Mouse (Mus musculus): ENCODE measurements around the gene Gm826. TPM values are rescaled to one million over a fixed set of nuclear protein-coding genes. Genes with fewer than 3 reads are reported as not detected.

The Gm826 gene
- polyA plus RNA-seq, 1 experiment from 2014 or later = 7.2 TPM

DNA sequence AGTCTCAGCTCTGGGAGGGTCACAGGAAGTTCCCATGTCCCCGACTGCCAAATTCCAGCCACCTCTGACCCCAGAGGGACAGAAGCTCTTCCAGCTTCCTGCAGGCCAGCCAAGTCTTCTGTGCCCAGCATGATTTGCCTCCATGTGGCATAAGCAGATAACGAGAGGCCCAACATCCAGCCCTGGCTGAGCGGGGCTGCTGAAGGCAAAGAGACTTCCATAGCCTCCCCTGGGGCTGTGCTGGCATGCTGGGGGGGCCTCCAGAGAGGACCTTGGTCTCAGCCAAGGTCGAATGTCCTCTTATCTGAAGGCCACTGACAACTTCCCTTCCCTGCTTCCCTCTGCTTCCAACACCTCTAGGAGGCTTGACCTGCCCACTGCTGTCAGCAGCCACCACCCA, 6.8 kb downstream of the Gm826 start:
- H3K4me3 ChIP-seq (replicated peaks) = peak overlapping the region; percentile 18
- H3K4me1 ChIP-seq (replicated peaks) = peaks cover 18% of the 10 kb centered on the region
- no peaks in the 10 kb centered on the region for H3K36me3 ChIP-seq
- ATAC-seq (ENCODE audit: low read depth) = peak; percentile 74
- WGBS (ENCODE audit: insufficient replicate concordance) = 6% methylated on average over 4 of the region's 4 CpGs
- H3K9ac ChIP-seq = no peak overlapping the region
- peak overlapping the region; percentile 39 for H3K4me2 ChIP-seq
- no peaks in the 10 kb centered on the region for H3K27me3 ChIP-seq
- H3K9me3 ChIP-seq (replicated peaks) = no peaks in the 10 kb centered on the region
- H3K27ac ChIP-seq = peak overlapping the region; percentile 32; the same call in 1 of the 2 replicates
- DNase-seq = peak; percentile 8

GRCm38 (mm10) chr2:160325105-160325644, 8.8 kb downstream of the Gm826 start:
- Histone ChIP-seq H3K4me3 (replicated peaks) (no peak overlapping the region), H3K4me1 (replicated peaks) (peaks cover 18% of the 10 kb centered on the region), H3K4me2 (no peak overlapping the region), H3K27me3 (no peaks in the 10 kb centered on the region), H3K27ac (no peak overlapping the region), H3K9ac (no peak overlapping the region), H3K36me3 (no peaks in the 10 kb centered on the region), H3K9me3 (replicated peaks) (no peaks in the 10 kb centered on the region)
- no peak for DNase-seq
- ATAC-seq (ENCODE audit: low read depth) = no peak
- WGBS (ENCODE audit: insufficient replicate concordance) = 53% methylated on average over 6 of the region's 6 CpGs

GRCm38 (mm10) chr2:160321829-160322228, 12.1 kb downstream of the Gm826 start:
- Histone ChIP-seq H3K4me1 (replicated peaks) (no peaks in the 10 kb centered on the region), H3K4me3 (replicated peaks) (no peak overlapping the region), H3K36me3 (no peaks in the 10 kb centered on the region), H3K27me3 (no peaks in the 10 kb centered on the region), H3K27ac (no peak overlapping the region), H3K4me2 (no peak overlapping the region), H3K9ac (no peak overlapping the region), H3K9me3 (replicated peaks) (no peaks in the 10 kb centered on the region)
- ATAC-seq (ENCODE audit: low read depth) = no peak
- no peak for DNase-seq
- WGBS (ENCODE audit: insufficient replicate concordance) = 44% methylated on average over 4 of the region's 4 CpGs

- Histone ChIP-seq H3K27me3 (no peaks in the 10 kb centered on the region), H3K4me2 (no peak overlapping the region), H3K36me3 (no peaks in the 10 kb centered on the region), H3K4me1 (replicated peaks) (no peaks in the 10 kb centered on the region), H3K9ac (no peak overlapping the region), H3K4me3 (replicated peaks) (no peak overlapping the region), H3K27ac (no peak overlapping the region), H3K9me3 (replicated peaks) (no peaks in the 10 kb centered on the region)
- ATAC-seq (ENCODE audit: low read depth) = no peak
- 13% methylated on average over 4 of the region's 4 CpGs for WGBS (ENCODE audit: insufficient replicate concordance)
- DNase-seq = no peak
These were observed 15.7 kb downstream of the Gm826 start for GRCm38 (mm10) chr2:160318255-160318654.

DNA sequence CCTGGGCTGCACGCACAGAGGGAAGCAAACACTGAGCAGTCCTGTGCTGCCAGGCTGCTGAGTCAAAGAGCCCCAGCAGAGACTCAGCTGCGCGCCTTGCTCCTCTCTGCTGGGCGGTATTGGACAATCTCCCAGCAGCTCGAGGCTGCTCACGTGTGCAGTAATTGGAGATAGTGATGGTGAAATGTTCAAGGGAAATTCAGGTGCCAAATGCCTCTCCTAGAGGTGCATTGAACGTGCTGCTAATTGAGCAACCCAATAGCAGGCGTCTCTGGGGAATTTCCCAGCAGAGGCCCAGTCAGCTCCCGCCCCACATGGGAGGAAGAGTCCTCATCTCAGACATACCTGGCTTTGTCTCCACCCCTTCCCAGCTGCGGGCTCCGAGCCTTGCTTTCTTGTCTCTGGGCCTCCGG, 20.4 kb downstream of the Gm826 start:
- Histone ChIP-seq H3K9ac (no peak overlapping the region), H3K4me3 (replicated peaks) (no peak overlapping the region), H3K4me2 (no peak overlapping the region), H3K27me3 (no peaks in the 10 kb centered on the region), H3K4me1 (replicated peaks) (no peaks in the 10 kb centered on the region), H3K36me3 (no peaks in the 10 kb centered on the region), H3K27ac (no peak overlapping the region), H3K9me3 (replicated peaks) (no peaks in the 10 kb centered on the region)
- ATAC-seq (ENCODE audit: low read depth) (no peak), DNase-seq (no peak)
- WGBS (ENCODE audit: insufficient replicate concordance) = 43% methylated on average over 12 of the region's 12 CpGs

- Histone ChIP-seq H3K36me3 (no peaks in the 10 kb centered on the region), H3K27me3 (no peaks in the 10 kb centered on the region), H3K9me3 (replicated peaks) (no peaks in the 10 kb centered on the region), H3K4me1 (replicated peaks) (no peaks in the 10 kb centered on the region), H3K4me2 (no peak overlapping the region), H3K4me3 (replicated peaks) (no peak overlapping the region), H3K27ac (no peak overlapping the region), H3K9ac (no peak overlapping the region)
- ATAC-seq (ENCODE audit: low read depth) = no peak
- no peak for DNase-seq
- WGBS (ENCODE audit: insufficient replicate concordance) = 57% methylated on average over 3 of the region's 3 CpGs
These were observed 28.9 kb downstream of the Gm826 start for GRCm38 (mm10) chr2:160305070-160305469.

DNA sequence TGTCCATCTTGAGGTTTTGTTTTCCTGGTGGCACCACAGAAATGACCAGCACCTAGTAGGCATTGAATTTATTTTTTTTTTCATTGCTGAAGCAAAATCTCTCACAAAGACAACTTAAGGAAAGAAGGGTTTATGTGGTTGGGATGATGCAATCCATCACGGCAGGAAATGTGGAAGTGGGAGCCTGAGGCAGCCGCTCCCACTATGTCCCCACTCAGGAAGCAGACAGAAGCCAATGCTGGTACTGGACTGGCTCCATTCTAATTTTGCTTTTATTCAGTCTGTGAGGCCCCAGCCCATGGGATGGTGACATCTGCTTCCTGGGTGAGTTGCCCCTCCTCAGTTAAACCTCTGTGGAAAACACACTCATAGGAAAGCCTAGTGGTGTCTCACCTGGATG, 30.0 kb downstream of the Gm826 start:
- Histone ChIP-seq H3K4me2 (no peak overlapping the region), H3K9me3 (replicated peaks) (no peaks in the 10 kb centered on the region), H3K9ac (no peak overlapping the region), H3K27ac (no peak overlapping the region), H3K36me3 (no peaks in the 10 kb centered on the region), H3K27me3 (no peaks in the 10 kb centered on the region), H3K4me1 (replicated peaks) (no peaks in the 10 kb centered on the region), H3K4me3 (replicated peaks) (no peak overlapping the region)
- WGBS (ENCODE audit: insufficient replicate concordance) = 14% methylated on average over 2 of the region's 2 CpGs
- DNase-seq = no peak
- ATAC-seq (ENCODE audit: low read depth) = no peak

- Histone ChIP-seq H3K4me2 (no peak overlapping the region), H3K27ac (no peak overlapping the region)
- 43% methylated on average over 4 of the region's 4 CpGs for WGBS (ENCODE audit: insufficient replicate concordance)
These were observed 31.9 kb downstream of the Gm826 start for GRCm38 (mm10) chr2:160302013-160302412.

DNA sequence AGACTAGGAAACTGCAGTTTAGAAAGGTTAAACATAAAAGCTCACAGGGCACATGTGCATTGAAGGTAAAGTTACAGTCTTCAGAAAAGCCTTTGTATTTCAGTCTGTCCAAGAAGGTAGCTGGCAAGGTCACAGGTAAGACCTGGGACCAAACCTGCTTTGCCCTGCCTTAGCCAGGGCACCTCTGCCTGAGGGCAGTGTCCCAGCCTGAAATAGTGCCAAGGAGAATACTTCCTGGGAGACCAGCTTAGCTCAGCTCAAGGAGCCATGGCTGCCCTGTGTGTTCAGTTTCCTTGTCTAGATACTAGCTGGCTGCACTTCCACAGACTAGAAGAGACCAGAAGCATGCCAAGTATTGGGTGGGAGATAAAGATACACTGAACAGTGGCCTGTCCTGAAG, 35.4 kb downstream of the Gm826 start:
- Histone ChIP-seq H3K9me3 (replicated peaks) (no peaks in the 10 kb centered on the region), H3K27ac (no peak overlapping the region), H3K9ac (no peak overlapping the region), H3K4me1 (replicated peaks) (no peaks in the 10 kb centered on the region), H3K4me3 (replicated peaks) (no peak overlapping the region), H3K4me2 (no peak overlapping the region), H3K27me3 (no peaks in the 10 kb centered on the region), H3K36me3 (no peaks in the 10 kb centered on the region)
- DNase-seq = no peak
- no peak for ATAC-seq (ENCODE audit: low read depth)

More at GRCm38 (mm10) chr2:160302013-160302412, 31.9 kb downstream of the Gm826 start:
- Histone ChIP-seq H3K27me3 (no peaks in the 10 kb centered on the region), H3K4me1 (replicated peaks) (no peaks in the 10 kb centered on the region), H3K4me3 (replicated peaks) (no peak overlapping the region), H3K9ac (no peak overlapping the region), H3K9me3 (replicated peaks) (no peaks in the 10 kb centered on the region), H3K36me3 (no peaks in the 10 kb centered on the region)
- ATAC-seq (ENCODE audit: low read depth) = no peak
- DNase-seq = no peak

DNA sequence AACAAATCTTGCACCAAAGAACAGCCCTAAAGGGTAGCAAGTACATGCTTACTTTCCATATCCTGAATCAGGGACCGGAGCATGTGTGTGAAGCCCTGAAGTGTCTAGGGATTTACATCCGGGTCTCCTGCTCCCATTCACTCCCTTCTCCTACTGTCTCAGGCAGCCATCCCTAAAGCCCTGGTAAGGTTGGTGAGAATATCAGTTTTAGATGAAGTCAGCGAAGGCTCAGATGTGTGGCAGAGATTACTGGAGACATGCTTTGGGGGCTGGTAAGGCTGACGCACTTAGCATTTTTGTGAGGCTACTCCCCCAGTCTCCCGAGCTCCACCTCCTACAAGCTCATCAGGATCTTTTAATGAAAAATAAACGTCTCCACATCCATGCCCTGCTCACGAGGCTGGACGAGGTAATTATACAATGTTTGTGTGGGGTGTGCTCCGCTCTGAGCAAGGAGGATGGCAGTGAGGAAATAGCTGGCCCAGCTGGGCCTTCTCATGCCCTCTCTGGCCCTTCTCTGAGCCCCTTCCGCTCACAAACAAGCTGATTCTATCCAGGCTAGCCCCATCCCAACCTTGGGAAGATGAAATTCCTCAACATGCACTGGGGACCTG, 45.3 kb downstream of the Gm826 start:
- H3K27me3 ChIP-seq = no peaks in the 10 kb centered on the region
- H3K36me3 ChIP-seq = no peaks in the 10 kb centered on the region
- H3K4me1 ChIP-seq (replicated peaks) = no peaks in the 10 kb centered on the region
- H3K27ac ChIP-seq = no peak overlapping the region
- H3K4me2 ChIP-seq = no peak overlapping the region
- no peak overlapping the region for H3K9ac ChIP-seq
- H3K4me3 ChIP-seq (replicated peaks) = no peak overlapping the region
- WGBS (ENCODE audit: insufficient replicate concordance) = 47% methylated on average over 10 of the region's 10 CpGs
- DNase-seq (no peak), ATAC-seq (ENCODE audit: low read depth) (no peak)
- no peaks in the 10 kb centered on the region for H3K9me3 ChIP-seq (replicated peaks)

DNA sequence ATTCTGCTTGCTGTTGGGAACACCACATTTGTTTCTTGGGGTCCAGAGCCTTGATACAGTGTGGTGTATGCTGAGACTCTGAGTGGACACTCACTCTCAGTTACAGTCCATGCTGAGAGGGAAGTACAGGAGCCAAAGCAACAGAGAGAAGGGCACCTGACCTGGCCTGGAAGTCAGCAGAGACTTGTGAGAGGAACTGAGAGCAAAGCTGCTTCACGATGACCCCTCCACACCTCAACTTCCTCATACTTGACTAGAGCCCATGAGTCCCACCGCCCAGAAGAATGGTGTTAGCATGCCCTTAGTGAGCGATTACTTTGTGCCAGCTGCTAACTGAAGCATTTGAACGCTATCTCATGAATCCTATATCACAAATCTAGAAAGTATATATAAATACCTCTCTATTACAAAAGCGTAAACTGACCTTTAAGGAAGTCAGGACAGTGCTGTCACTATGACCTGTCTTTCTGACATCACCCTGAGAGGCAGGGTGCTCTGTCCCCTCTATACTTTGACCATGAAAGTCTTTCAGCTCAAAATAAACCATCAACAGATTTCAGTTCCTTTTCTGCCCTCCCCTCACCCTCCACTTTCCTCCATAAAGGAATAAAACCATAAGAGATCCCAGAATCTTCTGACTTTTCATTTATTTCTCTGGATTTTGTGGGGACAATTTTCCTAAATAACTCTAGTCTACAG, 57.9 kb downstream of the Gm826 start:
- Histone ChIP-seq H3K27me3 (no peaks in the 10 kb centered on the region), H3K4me3 (replicated peaks) (no peak overlapping the region), H3K9me3 (replicated peaks) (no peaks in the 10 kb centered on the region), H3K36me3 (no peaks in the 10 kb centered on the region), H3K4me1 (replicated peaks) (no peaks in the 10 kb centered on the region), H3K27ac (no peak overlapping the region), H3K4me2 (no peak overlapping the region), H3K9ac (no peak overlapping the region)
- 45% methylated on average over 5 of the region's 5 CpGs for WGBS (ENCODE audit: insufficient replicate concordance)
- ATAC-seq (ENCODE audit: low read depth) (no peak; the same call in 1 of the 2 replicates), DNase-seq (no peak)
